Mouse (Mus musculus) testis, adult 2 months (tissue): ENCODE data around the gene Erfe.

Source experiments
- CTCF ChIP-seq: fragments of 200-500 bp; IDR thresholded peaks from 2 replicates; pipeline ENCODE4 v1.5.1; 2012; ENCODE audit warnings: low read depth, mild to moderate bottlenecking, inconsistent platforms, low read length, moderate library complexity; ENCODE audit not compliant: control insufficient read depth, insufficient read depth, insufficient replicate concordance
- POLR2A ChIP-seq: fragments of 200-500 bp; IDR thresholded peaks from 2 replicates; pipeline ENCODE4 v1.6.1; 2012; ENCODE audit warnings: low read depth, mild to moderate bottlenecking, inconsistent platforms, low read length, moderate library complexity; ENCODE audit not compliant: control insufficient read depth

DNA sequence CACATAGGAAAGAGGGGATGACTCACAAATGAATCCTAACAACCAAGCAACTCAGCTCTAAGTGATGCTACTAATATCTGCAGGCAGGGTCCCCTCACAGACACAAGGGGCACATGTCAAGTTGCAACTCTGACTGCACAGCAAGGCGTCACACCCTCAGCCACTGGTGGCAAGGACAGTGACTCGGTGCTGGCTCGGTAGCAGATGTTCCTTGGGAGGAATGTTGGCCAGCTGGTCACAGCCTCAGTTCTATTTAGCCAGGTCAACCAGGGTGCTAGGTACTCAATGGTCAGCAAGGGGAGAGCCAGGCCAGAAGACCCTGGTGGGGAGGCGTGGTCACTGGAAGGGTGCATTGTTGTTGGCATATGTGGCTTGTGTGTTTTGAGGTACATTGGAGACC, 41.6 kb downstream of the Erfe start:
- TF ChIP-seq POLR2A (no peak), CTCF (no peak)
